Mouse (Mus musculus) neural tube, embryonic 14.5 days (tissue): ENCODE results near the gene Ptges. TPM values are rescaled to one million over a fixed set of nuclear protein-coding genes. Genes with fewer than 3 reads are reported as not detected.
A peak's percentile ranks its signal among the peaks of the same experiment; 100 is the strongest.

ENCODE experiments used
- ATAC-seq: fragments of 200-750 bp; cut with Nextera tagmentation; 2 replicates; pipeline ENCODE4 v1.8.0; 2017; ENCODE audit warnings: low read depth, mild to moderate bottlenecking, moderate TSS enrichment, moderate library complexity
- H3K27ac ChIP-seq: fragments of 300-500 bp; sonication (generic); 2 replicates; pipeline ENCODE4 v1.5.1; 2014; ENCODE audit warnings: low read depth, mild to moderate bottlenecking, control low read depth, low read length, moderate library complexity, mixed read lengths
- H3K27me3 ChIP-seq: fragments of 300-500 bp; sonication (generic); 2 replicates; pipeline ENCODE4 v1.6.1; 2014; ENCODE audit warnings: low read length; ENCODE audit not compliant: control insufficient read depth, insufficient read depth
- H3K36me3 ChIP-seq: fragments of 300-500 bp; sonication (generic); 2 replicates; pipeline ENCODE4 v1.6.1; 2014; ENCODE audit warnings: low read length, mixed read lengths; ENCODE audit not compliant: control insufficient read depth, insufficient read depth
- H3K4me1 ChIP-seq: fragments of 300-500 bp; sonication (generic); 2 replicates; pipeline ENCODE4 v1.6.1; 2014; ENCODE audit warnings: low read length; ENCODE audit not compliant: control insufficient read depth, insufficient read depth
- H3K4me2 ChIP-seq: fragments of 300-500 bp; sonication (generic); 2 replicates; pipeline ENCODE4 v1.6.1; 2014; ENCODE audit warnings: mild to moderate bottlenecking, low read depth, low read length, control low read depth
- H3K4me3 ChIP-seq: fragments of 300-500 bp; sonication (generic); 2 replicates; pipeline ENCODE4 v1.5.1; 2014; ENCODE audit warnings: low read depth, low read length, control low read depth, mixed read lengths
- H3K9ac ChIP-seq: fragments of 300-500 bp; sonication (generic); replicated peaks from 2 replicates; pipeline ENCODE4 v1.6.1; 2014; ENCODE audit warnings: low read depth, mild to moderate bottlenecking, control low read depth, low read length, mixed read lengths
- H3K9me3 ChIP-seq: fragments of 300-500 bp; sonication (generic); 2 replicates; pipeline ENCODE4 v1.6.1; 2016; ENCODE audit warnings: low read length; ENCODE audit not compliant: control insufficient read depth
- WGBS: fragments of 180-500 bp; shearing (Covaris S2); extraction: QIAGEN DNeasy Blood & Tissue Kit; methylation state at CpG from one replicate; pipeline ENCODE4 v1.1.7; 2014; 5-methylcytosine and 5-hydroxymethylcytosine counted together
- polyA plus RNA-seq: library from polyadenylated mRNA; unstranded; fragments of >200 nt; fragmentation: Nextera tagmentation; extraction: Ambion mirVana; gene quantifications from 2 replicates; pipeline ENCODE4 v1.2.1, GENCODE M21; 2014

Gene Ptges
- polyA plus RNA-seq = 1.6 and 1.8 TPM in 2 replicates

- WGBS = 5% methylated on average over 23 of the region's 23 CpGs
- no peaks in the 10 kb centered on the region for H3K9me3 ChIP-seq
- no peaks in the 10 kb centered on the region for H3K27me3 ChIP-seq
- peak within 1 kb of the TSS; percentile 57; the same call in 1 of the 2 replicates for H3K9ac ChIP-seq
- H3K4me2 ChIP-seq = peak within 1 kb of the TSS; percentile 55
- H3K4me1 ChIP-seq = no peaks in the 10 kb centered on the region
- H3K4me3 ChIP-seq = peak within 1 kb of the TSS; percentile 21; the same call in 1 of the 2 replicates
- H3K27ac ChIP-seq = no peak within 1 kb of the TSS
- no peaks in the 10 kb centered on the region for H3K36me3 ChIP-seq
- ATAC-seq = peak; percentile 74
Measured at GRCm38 (mm10) chr2:30929483-30930045, at the start of gene Ptges. TSS of gene Ptges (minus strand) at chr2:30929863.

- 2% methylated on average over 58 of the region's 59 CpGs for WGBS
- Histone ChIP-seq H3K4me1 (peaks cover 17% of the 10 kb centered on the region), H3K27me3 (no peaks in the 10 kb centered on the region), H3K9ac (peak within 1 kb of the TSS; percentile 88), H3K27ac (peak within 1 kb of the TSS; percentile 58), H3K9me3 (no peaks in the 10 kb centered on the region), H3K4me2 (peak within 1 kb of the TSS; percentile 67), H3K36me3 (peaks cover 16% of the 10 kb centered on the region), H3K4me3 (peak within 1 kb of the TSS; percentile 80)
- ATAC-seq = peak; percentile 94
Measured at GRCm38 (mm10) chr2:30967352-30968327, 38.0 kb upstream of the Ptges start, which contains the start of gene Tor1a. TSS of gene Tor1a (minus strand) at chr2:30967933.

GRCm38 (mm10) chr2:30966826-30967225 lies 37.2 kb upstream of the Ptges start:
- no peak for ATAC-seq

GRCm38 (mm10) chr2:30965627-30966026 lies 36.0 kb upstream of the Ptges start:
- no peaks in the 10 kb centered on the region for H3K27me3 ChIP-seq
- WGBS = 96% methylated on average over 8 of the region's 8 CpGs
- H3K4me2 ChIP-seq = no peak overlapping the region

More at GRCm38 (mm10) chr2:30966826-30967225, 37.2 kb upstream of the Ptges start:
- no peak overlapping the region for H3K27ac ChIP-seq
- H3K27me3 ChIP-seq = no peaks in the 10 kb centered on the region
- WGBS = 23% methylated on average over 16 of the region's 16 CpGs
- no peaks in the 10 kb centered on the region for H3K9me3 ChIP-seq
- H3K4me1 ChIP-seq = peaks cover 17% of the 10 kb centered on the region
- peaks cover 24% of the 10 kb centered on the region for H3K36me3 ChIP-seq
- H3K4me3 ChIP-seq = peak overlapping the region; percentile 80
- peak overlapping the region; percentile 67 for H3K4me2 ChIP-seq
- H3K9ac ChIP-seq = peak overlapping the region; percentile 88

GRCm38 (mm10) chr2:30962570-30963254 lies 33.0 kb upstream of the Ptges start:
- peaks cover 17% of the 10 kb centered on the region for H3K4me1 ChIP-seq
- no peak overlapping the region for H3K9ac ChIP-seq
- H3K27ac ChIP-seq = no peak overlapping the region
- H3K27me3 ChIP-seq = no peaks in the 10 kb centered on the region
- no peak overlapping the region for H3K4me2 ChIP-seq
- WGBS = 89% methylated on average over 11 of the region's 11 CpGs
- H3K9me3 ChIP-seq = no peaks in the 10 kb centered on the region
- no peak for ATAC-seq
- H3K36me3 ChIP-seq = peaks cover 58% of the 10 kb centered on the region
- H3K4me3 ChIP-seq = no peak overlapping the region

More at GRCm38 (mm10) chr2:30965627-30966026, 36.0 kb upstream of the Ptges start:
- Histone ChIP-seq H3K4me1 (peaks cover 17% of the 10 kb centered on the region), H3K27ac (no peak overlapping the region), H3K4me3 (no peak overlapping the region), H3K9ac (no peak overlapping the region), H3K9me3 (no peaks in the 10 kb centered on the region), H3K36me3 (peaks cover 34% of the 10 kb centered on the region)
- no peak for ATAC-seq

GRCm38 (mm10) chr2:30959856-30960255 lies 30.2 kb upstream of the Ptges start:
- 46% methylated on average over 5 of the region's 5 CpGs for WGBS
- Histone ChIP-seq H3K36me3 (peaks cover 74% of the 10 kb centered on the region), H3K4me2 (no peak overlapping the region), H3K27me3 (no peaks in the 10 kb centered on the region), H3K9ac (no peak overlapping the region), H3K27ac (no peak overlapping the region), H3K4me3 (no peak overlapping the region), H3K4me1 (peaks cover 6% of the 10 kb centered on the region), H3K9me3 (no peaks in the 10 kb centered on the region)
- no peak for ATAC-seq

- peaks cover 69% of the 10 kb centered on the region for H3K36me3 ChIP-seq
- no peaks in the 10 kb centered on the region for H3K9me3 ChIP-seq
- no peak overlapping the region for H3K9ac ChIP-seq
- H3K27ac ChIP-seq = no peak overlapping the region
- WGBS = 91% methylated on average over 14 of the region's 14 CpGs
- no peak for ATAC-seq
- peaks cover 16% of the 10 kb centered on the region for H3K4me1 ChIP-seq
- H3K27me3 ChIP-seq = no peaks in the 10 kb centered on the region
- H3K4me3 ChIP-seq = no peak overlapping the region
- H3K4me2 ChIP-seq = no peak overlapping the region
Measured at GRCm38 (mm10) chr2:30958726-30959125, 29.1 kb upstream of the Ptges start.

GRCm38 (mm10) chr2:30957511-30957910 lies 27.8 kb upstream of the Ptges start:
- Histone ChIP-seq H3K27me3 (no peaks in the 10 kb centered on the region), H3K9me3 (no peaks in the 10 kb centered on the region), H3K36me3 (peaks cover 57% of the 10 kb centered on the region), H3K4me2 (no peak overlapping the region), H3K4me3 (no peak overlapping the region), H3K27ac (no peak overlapping the region), H3K9ac (no peak overlapping the region), H3K4me1 (peaks cover 19% of the 10 kb centered on the region)
- 83% methylated on average over 4 of the region's 4 CpGs for WGBS
- no peak for ATAC-seq
